Mouse (Mus musculus): Measurements from ENCODE around the gene Gm9903.

DNA sequence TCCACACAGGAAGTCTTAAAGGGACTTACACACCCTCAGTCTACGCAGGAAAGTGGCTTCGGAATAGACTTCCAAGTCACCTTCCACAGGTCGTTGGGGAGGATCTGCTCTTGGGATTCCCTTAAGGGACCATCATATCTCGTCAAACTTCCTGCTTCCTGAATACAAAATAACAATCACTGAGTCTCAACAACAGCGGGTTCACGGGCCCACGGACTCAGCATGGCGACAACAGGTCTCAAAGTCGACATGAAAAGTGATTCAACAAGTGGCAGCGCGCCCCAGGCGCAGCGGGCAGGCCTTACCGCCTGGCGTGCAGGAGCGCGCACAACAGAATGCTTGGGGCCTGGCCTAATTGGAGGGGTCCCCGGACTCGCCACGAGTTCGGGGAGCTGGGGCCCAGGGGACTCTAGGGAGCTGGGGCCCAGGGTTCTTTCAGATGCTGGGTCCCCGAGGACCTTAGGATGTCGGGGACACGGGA lies 865 bp upstream of the Gm9903 start:
- TF ChIP-seq CTCF (IDR thresholded peaks at IDR 0.05; ENCODE audit: low read depth) (no peak), EP300 (optimal IDR thresholded peaks at IDR 0.05) (no peak)

Measured in stomach, postnatal 0 days (tissue).